Mouse (Mus musculus): ENCODE measurements around the gene Atp13a3.

- TF ChIP-seq GATA1 (IDR thresholded peaks at IDR 0.05; ENCODE audit: borderline replicate concordance, low read length) (no peak), FLI1 (IDR thresholded peaks at IDR 0.05; ENCODE audit: low read length) (no peak)
These were observed 10.9 kb upstream of the Atp13a3 start for GRCm38 (mm10) chr16:30416707-30417106.
